Mouse (Mus musculus): ENCODE measurements around the gene Prkn.

- TF ChIP-seq CTCF (IDR thresholded peaks at IDR 0.05; ENCODE audit: extremely low read depth, insufficient read length, insufficient replicate concordance, low read depth, low read length): no peak
- no peak for TF ChIP-seq POLR2A (IDR thresholded peaks at IDR 0.05; ENCODE audit: low read depth, low read length)
Observed at GRCm38 (mm10) chr17:12061381-12061780, 1221.2 kb downstream of the Prkn start.

All from small intestine, adult 2 months (tissue).